Mouse (Mus musculus) bone marrow macrophage, adult 2 months (primary cell): ENCODE measurements around the gene Mb21d2. TPM values are rescaled to one million over a fixed set of nuclear protein-coding genes. Genes with fewer than 3 reads are reported as not detected.
A peak's percentile ranks its signal among the peaks of the same experiment; 100 is the strongest.

Experiments
- H3K27ac ChIP-seq: 2 replicates; pipeline ENCODE4 v1.5.1; 2012; ENCODE audit warnings: low read depth, low read length; ENCODE audit not compliant: insufficient read depth
- H3K4me1 ChIP-seq: 2 replicates; pipeline ENCODE4 v1.6.1; 2012; ENCODE audit warnings: low read length; ENCODE audit not compliant: control insufficient read depth, insufficient read depth
- H3K4me3 ChIP-seq: 2 replicates; pipeline ENCODE4 v1.5.1; 2012; ENCODE audit warnings: mild to moderate bottlenecking, low read length, moderate library complexity; ENCODE audit not compliant: insufficient read depth
- CTCF ChIP-seq: IDR thresholded peaks from 2 replicates; pipeline ENCODE4 v1.5.1; 2012; ENCODE audit warnings: low read depth, mild to moderate bottlenecking, low read length, moderate library complexity
- POLR2A ChIP-seq: IDR thresholded peaks from 2 replicates; pipeline ENCODE4 v1.6.1; 2012; ENCODE audit warnings: mild to moderate bottlenecking, low read depth, low read length, borderline replicate concordance
- polyA plus RNA-seq: library from polyadenylated mRNA; stranded (reverse); fragments of >200 nt; gene quantifications from 2 replicates; pipeline ENCODE4 v1.2.4, GENCODE M21; 2012; ENCODE audit not compliant: missing spikeins, insufficient read depth, insufficient read length

Mb21d2 gene
- polyA plus RNA-seq, 1 experiment: 0.36 TPM

DNA sequence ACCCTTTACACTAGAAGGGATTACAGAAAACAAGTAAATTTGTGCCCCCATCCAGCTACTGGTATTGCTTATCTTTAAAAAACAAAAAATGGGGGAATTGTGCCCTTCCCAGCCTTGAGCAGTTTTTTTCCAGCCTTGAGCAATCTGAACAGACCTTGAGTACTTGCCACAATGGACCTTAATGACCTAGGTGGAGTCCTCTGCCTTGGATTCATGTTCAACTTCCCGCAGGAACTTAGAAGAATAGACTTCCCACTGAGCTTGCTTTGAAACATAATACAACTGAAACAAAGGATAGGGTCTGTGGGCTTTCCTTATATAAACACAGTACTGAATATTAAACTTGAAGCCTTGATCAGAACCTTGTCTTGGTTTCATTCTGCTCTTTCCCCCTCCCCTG is 116.2 kb downstream of the Mb21d2 start:
- TF ChIP-seq CTCF: no peak
- no peak for TF ChIP-seq POLR2A
- H3K4me1 ChIP-seq: no peaks in the 10 kb centered on the region

DNA sequence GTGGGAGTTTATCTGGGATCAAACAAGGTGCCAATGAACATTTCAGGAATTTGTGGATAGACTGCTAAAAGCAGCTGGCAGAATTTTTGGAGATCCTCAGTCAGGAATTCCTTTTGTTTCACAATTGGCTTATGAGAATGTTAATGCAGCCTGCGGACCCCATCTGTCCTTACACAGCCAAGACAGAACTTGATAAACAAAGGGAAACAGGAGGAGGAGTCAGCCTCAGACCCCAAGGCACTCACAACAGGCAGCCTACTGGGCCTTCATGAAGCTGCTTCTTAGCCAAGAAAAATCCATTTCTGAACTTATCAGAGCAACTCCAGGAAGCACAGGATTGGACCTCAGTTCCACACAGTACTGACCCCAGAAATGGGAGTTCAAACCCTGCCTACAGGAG is 120.4 kb downstream of the Mb21d2 start:
- TF ChIP-seq CTCF (no peak), POLR2A (no peak)
- Histone ChIP-seq H3K4me3 (no peak overlapping the region), H3K27ac (no peak overlapping the region), H3K4me1 (no peaks in the 10 kb centered on the region)

More for the DNA sequence above, 116.2 kb downstream of the Mb21d2 start:
- Histone ChIP-seq H3K27ac (no peak overlapping the region), H3K4me3 (no peak overlapping the region)

DNA sequence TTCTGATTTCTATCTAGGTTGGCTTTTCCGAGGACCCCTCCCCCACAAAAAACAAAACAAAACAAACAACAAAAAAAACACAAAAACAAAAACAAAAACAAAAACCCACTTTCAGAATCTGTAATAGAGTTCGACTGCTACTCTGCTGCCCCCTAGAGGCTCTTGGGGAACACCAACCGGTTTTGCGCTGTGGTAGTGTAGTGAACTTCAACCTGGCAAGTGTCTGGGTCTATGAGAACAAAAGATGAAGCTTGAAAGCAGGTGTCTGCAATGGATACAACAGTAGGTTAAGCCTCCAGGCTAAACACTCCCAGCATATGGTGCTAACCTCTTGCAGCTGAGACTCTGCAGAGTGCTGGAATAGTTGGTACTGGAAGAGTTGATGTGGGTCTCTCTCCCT is 136.4 kb downstream of the Mb21d2 start:
- TF ChIP-seq POLR2A: no peak
- peak; percentile 55 for TF ChIP-seq CTCF
- Histone ChIP-seq H3K4me3 (no peak overlapping the region), H3K4me1 (no peaks in the 10 kb centered on the region), H3K27ac (no peak overlapping the region)

Other genes starting within 250 kb of the Mb21d2 start
- gene Fgf12, start 176.6 kb downstream of the Mb21d2 start, polyA plus RNA-seq: not detected in 2 replicates